Mouse (Mus musculus): Measurements from ENCODE around the gene Nup93. TPM values are rescaled to one million over a fixed set of nuclear protein-coding genes. Genes with fewer than 3 reads are reported as not detected.

Gene Nup93
- polyA plus RNA-seq, 1 experiment: 3.3 TPM

DNA sequence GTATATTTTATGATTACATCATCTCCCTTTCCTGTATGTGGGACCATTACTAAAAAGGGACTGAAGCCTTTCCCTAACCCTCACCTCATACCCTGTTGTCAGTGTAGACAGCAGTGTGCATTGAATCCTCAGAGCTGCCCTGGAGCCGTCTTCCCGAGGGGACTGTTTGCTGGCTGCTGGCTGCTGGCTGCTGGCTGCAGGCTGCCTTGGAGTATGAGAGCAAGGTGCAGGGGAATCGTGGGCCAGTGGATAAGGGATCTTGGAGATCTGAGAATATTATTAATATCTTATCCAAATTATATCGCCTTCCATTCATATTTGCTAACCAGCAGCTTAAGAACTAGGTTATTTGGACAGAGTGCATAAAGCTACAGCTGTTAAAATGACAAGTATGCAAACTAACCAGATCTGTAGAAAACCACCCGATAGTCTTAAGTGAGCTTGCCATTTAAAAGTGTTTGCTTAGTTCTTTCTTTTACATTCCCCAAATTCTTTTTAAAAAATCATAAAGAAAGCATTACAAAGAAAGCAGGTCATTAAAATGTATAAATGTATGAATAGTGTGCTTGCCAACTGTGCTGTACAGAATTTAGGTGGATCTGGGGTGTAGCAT lies 65.7 kb downstream of the Nup93 start:
- H3K4me1 ChIP-seq: peaks cover 44% of the 10 kb centered on the region
- H3K9me3 ChIP-seq: no peaks in the 10 kb centered on the region
- H3K36me3 ChIP-seq (replicated peaks; ENCODE audit: low read length): peaks cover 8% of the 10 kb centered on the region
- TF ChIP-seq GATA1 (IDR thresholded peaks at IDR 0.05; ENCODE audit: borderline replicate concordance, low read length) (no peak), FLI1 (IDR thresholded peaks at IDR 0.05; ENCODE audit: low read length) (no peak)
- H3K27me3 ChIP-seq (replicated peaks): no peaks in the 10 kb centered on the region
- H3K4me3 ChIP-seq (replicated peaks): no peak overlapping the region

DNA sequence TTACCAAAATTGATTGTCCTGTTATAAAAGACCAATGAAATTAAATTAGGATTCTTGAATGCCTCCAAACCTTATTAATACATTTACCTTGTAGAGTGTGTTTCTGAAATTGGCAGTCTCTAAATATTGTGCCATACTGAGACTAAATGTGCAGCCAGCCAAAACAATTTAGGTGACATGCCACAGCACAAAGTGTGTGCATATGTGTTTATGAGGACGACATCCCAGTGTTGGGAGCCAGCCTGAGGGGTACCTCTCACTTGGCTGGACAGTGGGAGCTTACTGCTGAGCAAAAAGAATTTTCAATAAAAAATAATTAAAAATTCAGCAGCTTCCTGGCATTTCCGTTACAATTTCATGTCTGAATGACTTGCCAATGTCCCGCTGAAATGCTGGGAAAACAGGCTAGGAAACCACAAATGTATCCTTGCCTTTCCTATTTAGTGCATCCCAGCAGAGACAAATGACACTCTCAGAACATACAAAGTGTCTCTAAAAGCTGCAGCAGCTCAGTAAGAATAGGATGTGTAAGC lies 68.2 kb downstream of the Nup93 start:
- TF ChIP-seq FLI1 (IDR thresholded peaks at IDR 0.05; ENCODE audit: low read length): no peak
- no peak for TF ChIP-seq GATA1 (IDR thresholded peaks at IDR 0.05; ENCODE audit: borderline replicate concordance, low read length)
- Histone ChIP-seq H3K36me3 (replicated peaks; ENCODE audit: low read length) (peaks cover 13% of the 10 kb centered on the region), H3K4me3 (replicated peaks) (no peak overlapping the region), H3K9me3 (no peaks in the 10 kb centered on the region), H3K4me1 (peaks cover 44% of the 10 kb centered on the region), H3K27me3 (replicated peaks) (no peaks in the 10 kb centered on the region)

- H3K4me1 ChIP-seq: peaks cover 44% of the 10 kb centered on the region
- H3K9me3 ChIP-seq: no peaks in the 10 kb centered on the region
- peaks cover 20% of the 10 kb centered on the region for H3K36me3 ChIP-seq (replicated peaks; ENCODE audit: low read length)
- TF ChIP-seq GATA1 (IDR thresholded peaks at IDR 0.05; ENCODE audit: borderline replicate concordance, low read length): no peak
- no peak for TF ChIP-seq FLI1 (IDR thresholded peaks at IDR 0.05; ENCODE audit: low read length)
- H3K27me3 ChIP-seq (replicated peaks): no peaks in the 10 kb centered on the region
- H3K4me3 ChIP-seq (replicated peaks): no peak overlapping the region
Measured at GRCm38 (mm10) chr8:94284204-94284603, 69.8 kb downstream of the Nup93 start.

GRCm38 (mm10) chr8:94290606-94291005 lies 76.2 kb downstream of the Nup93 start:
- H3K27me3 ChIP-seq (replicated peaks): no peaks in the 10 kb centered on the region
- peaks cover 45% of the 10 kb centered on the region for H3K36me3 ChIP-seq (replicated peaks; ENCODE audit: low read length)
- no peak overlapping the region for H3K4me3 ChIP-seq (replicated peaks)
- H3K9me3 ChIP-seq: no peaks in the 10 kb centered on the region
- H3K4me1 ChIP-seq: peaks cover 62% of the 10 kb centered on the region
- TF ChIP-seq FLI1 (IDR thresholded peaks at IDR 0.05; ENCODE audit: low read length) (no peak), GATA1 (IDR thresholded peaks at IDR 0.05; ENCODE audit: borderline replicate concordance, low read length) (no peak)

DNA sequence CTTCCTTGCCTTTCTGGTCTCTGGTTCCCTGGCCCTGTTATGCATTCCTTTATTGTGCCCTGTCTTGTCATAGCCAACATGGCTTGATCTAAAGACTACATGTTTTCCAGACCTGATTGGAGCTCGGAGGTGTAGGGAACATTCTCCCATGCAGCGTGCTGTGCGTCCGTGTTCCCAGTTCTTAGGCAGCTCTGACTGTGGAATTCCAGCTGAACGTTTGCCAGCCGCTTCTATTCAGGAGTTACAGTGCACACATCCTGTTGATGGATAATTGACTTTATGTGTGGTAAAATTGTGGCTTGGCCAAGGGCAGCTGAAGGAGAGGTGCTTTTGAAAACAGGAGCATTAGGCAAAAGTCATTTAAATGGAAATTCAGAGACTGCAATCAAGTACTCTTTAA lies 77.7 kb downstream of the Nup93 start:
- no peak overlapping the region for H3K4me3 ChIP-seq (replicated peaks)
- TF ChIP-seq GATA1 (IDR thresholded peaks at IDR 0.05; ENCODE audit: borderline replicate concordance, low read length): no peak
- no peak for TF ChIP-seq FLI1 (IDR thresholded peaks at IDR 0.05; ENCODE audit: low read length)
- no peaks in the 10 kb centered on the region for H3K27me3 ChIP-seq (replicated peaks)
- H3K36me3 ChIP-seq (replicated peaks; ENCODE audit: low read length): peaks cover 48% of the 10 kb centered on the region
- H3K4me1 ChIP-seq: peaks cover 70% of the 10 kb centered on the region
- no peaks in the 10 kb centered on the region for H3K9me3 ChIP-seq

GRCm38 (mm10) chr8:94292626-94293025 lies 78.3 kb downstream of the Nup93 start:
- Histone ChIP-seq H3K4me1 (peaks cover 76% of the 10 kb centered on the region), H3K9me3 (no peaks in the 10 kb centered on the region), H3K27me3 (replicated peaks) (no peaks in the 10 kb centered on the region), H3K4me3 (replicated peaks) (no peak overlapping the region), H3K36me3 (replicated peaks; ENCODE audit: low read length) (peaks cover 50% of the 10 kb centered on the region)
- no peak for TF ChIP-seq FLI1 (IDR thresholded peaks at IDR 0.05; ENCODE audit: low read length)
- no peak for TF ChIP-seq GATA1 (IDR thresholded peaks at IDR 0.05; ENCODE audit: borderline replicate concordance, low read length)

GRCm38 (mm10) chr8:94295687-94296086 lies 81.3 kb downstream of the Nup93 start:
- Histone ChIP-seq H3K27me3 (replicated peaks) (no peaks in the 10 kb centered on the region), H3K36me3 (replicated peaks; ENCODE audit: low read length) (peaks cover 56% of the 10 kb centered on the region), H3K9me3 (no peaks in the 10 kb centered on the region), H3K4me3 (replicated peaks) (peak overlapping the region; percentile 28), H3K4me1 (peaks cover 79% of the 10 kb centered on the region)
- TF ChIP-seq GATA1 (IDR thresholded peaks at IDR 0.05; ENCODE audit: borderline replicate concordance, low read length) (no peak), FLI1 (IDR thresholded peaks at IDR 0.05; ENCODE audit: low read length) (no peak)

GRCm38 (mm10) chr8:94296312-94296991 lies 82.1 kb downstream of the Nup93 start:
- Histone ChIP-seq H3K36me3 (replicated peaks; ENCODE audit: low read length) (peaks cover 64% of the 10 kb centered on the region), H3K4me3 (replicated peaks) (no peak overlapping the region), H3K9me3 (no peaks in the 10 kb centered on the region), H3K27me3 (replicated peaks) (no peaks in the 10 kb centered on the region), H3K4me1 (peaks cover 76% of the 10 kb centered on the region)
- TF ChIP-seq FLI1 (IDR thresholded peaks at IDR 0.05; ENCODE audit: low read length) (no peak), GATA1 (IDR thresholded peaks at IDR 0.05; ENCODE audit: borderline replicate concordance, low read length) (no peak)

DNA sequence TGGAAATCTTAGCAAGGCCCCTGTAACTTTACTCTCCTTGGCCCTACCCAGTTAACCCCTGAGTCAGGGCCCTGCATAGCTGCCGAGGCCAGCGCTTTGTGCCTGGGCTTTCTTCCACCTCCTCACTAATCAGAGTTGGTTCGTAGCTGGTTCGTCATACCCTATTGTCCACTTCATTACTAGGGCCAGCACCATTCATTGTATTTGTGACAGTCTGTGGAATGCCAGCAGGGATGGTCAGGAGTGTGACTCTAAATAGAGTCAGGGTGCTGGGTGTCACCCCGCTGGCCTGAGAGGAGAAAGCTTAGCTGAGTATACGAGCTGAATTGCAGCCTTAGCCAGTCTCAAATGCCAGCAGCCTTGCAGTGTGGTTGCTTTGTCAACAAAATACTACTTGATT lies 82.7 kb downstream of the Nup93 start:
- H3K27me3 ChIP-seq (replicated peaks): no peaks in the 10 kb centered on the region
- H3K4me1 ChIP-seq: peaks cover 70% of the 10 kb centered on the region
- no peaks in the 10 kb centered on the region for H3K9me3 ChIP-seq
- H3K4me3 ChIP-seq (replicated peaks): no peak overlapping the region
- H3K36me3 ChIP-seq (replicated peaks; ENCODE audit: low read length): peaks cover 68% of the 10 kb centered on the region
- TF ChIP-seq FLI1 (IDR thresholded peaks at IDR 0.05; ENCODE audit: low read length) (no peak), GATA1 (IDR thresholded peaks at IDR 0.05; ENCODE audit: borderline replicate concordance, low read length) (no peak)

DNA sequence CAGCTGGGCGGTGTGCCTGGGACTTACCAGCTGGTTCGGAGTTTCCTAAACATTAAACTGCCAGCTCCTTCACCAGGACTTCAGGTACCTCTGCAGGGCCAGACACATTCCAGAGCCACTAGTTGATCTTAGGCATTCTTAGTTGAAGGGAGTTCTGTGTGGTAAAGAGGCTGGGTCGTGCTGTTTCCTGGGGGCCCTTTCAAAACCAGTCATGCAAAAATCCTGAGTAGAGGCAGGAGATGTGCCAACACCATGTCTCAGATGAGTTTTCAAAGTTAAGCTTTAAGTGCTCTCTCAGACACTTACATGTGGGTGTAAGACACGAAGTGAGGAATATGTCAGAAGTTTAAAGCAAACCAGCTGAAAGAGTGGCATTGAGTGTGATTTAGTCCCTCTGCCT lies 86.4 kb downstream of the Nup93 start:
- H3K36me3 ChIP-seq (replicated peaks; ENCODE audit: low read length): peaks cover 77% of the 10 kb centered on the region
- H3K27me3 ChIP-seq (replicated peaks): no peaks in the 10 kb centered on the region
- no peak for TF ChIP-seq FLI1 (IDR thresholded peaks at IDR 0.05; ENCODE audit: low read length)
- TF ChIP-seq GATA1 (IDR thresholded peaks at IDR 0.05; ENCODE audit: borderline replicate concordance, low read length): no peak
- H3K9me3 ChIP-seq: no peaks in the 10 kb centered on the region
- peaks cover 37% of the 10 kb centered on the region for H3K4me1 ChIP-seq
- no peak overlapping the region for H3K4me3 ChIP-seq (replicated peaks)

All from megakaryocyte, embryonic 14.5 days (primary cell).